Mouse (Mus musculus): ENCODE results near the gene Rasl10a.
"Not testable (repeated sequence)": the region's sequence is repeated elsewhere in the genome, so short reads cannot be mapped to it uniquely, and the experiment has no call there.

Rasl10a gene

DNA sequence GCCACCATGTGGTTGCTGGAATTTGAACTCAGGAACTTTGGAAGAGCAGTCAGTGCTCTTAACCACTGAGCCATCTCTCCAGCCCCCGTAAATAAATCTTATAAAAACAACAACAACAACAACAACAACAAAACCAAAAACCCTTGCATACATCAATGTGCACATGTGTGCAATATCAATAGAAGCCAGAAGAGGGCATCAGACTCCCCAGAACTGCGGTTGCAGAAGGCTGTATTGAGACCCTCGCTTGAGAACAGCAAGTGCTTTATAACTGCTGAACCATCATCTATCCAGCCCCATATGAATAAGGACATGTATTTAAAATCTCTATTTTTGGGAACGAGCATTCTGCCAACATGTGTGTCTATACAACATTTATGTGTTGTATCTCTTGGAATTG lies 17.0 kb downstream of the Rasl10a start:
- in situ Hi-C loops (cut with MboI, MseI), result no loop called here

DNA sequence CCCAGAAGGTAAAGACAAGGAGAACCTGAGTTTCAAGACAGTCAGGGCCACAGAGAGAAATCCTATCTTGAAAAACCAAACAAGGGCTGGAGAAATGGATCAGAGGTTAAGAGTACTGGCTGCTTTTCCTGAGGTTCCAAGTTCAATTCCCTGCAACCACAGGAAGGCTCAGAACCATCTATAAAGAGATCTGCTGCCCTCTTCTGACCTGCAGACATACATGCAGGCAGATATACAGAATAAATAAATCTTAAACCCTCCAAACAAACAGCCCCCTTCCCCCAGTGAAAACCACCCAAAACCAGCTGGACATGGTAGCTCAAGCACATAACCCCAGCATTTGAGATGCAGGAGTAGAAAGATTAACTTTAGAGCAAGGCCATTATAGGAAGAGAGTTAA lies 17.8 kb downstream of the Rasl10a start:
- in situ Hi-C loops (cut with MboI, MseI), result no loop called here

DNA sequence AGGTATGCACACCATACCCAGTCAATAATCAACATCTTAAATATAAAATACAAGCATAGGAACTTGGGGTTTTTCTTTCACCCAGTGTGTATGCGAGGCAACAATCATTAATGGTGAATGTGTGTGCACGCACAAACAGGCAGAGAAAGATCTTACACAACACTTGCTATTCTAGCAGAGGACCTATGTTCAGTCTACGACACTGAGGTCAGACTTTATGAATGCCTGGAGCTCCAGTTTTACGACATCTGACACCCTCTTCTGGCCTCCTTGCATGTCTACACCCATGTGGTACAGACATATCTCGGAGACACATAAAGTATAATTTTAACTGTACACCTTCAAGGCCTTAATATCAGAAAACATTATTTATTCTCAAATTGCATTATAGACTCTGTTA lies 18.9 kb downstream of the Rasl10a start:
- in situ Hi-C loops (cut with MboI, MseI), result not testable (repeated sequence)

DNA sequence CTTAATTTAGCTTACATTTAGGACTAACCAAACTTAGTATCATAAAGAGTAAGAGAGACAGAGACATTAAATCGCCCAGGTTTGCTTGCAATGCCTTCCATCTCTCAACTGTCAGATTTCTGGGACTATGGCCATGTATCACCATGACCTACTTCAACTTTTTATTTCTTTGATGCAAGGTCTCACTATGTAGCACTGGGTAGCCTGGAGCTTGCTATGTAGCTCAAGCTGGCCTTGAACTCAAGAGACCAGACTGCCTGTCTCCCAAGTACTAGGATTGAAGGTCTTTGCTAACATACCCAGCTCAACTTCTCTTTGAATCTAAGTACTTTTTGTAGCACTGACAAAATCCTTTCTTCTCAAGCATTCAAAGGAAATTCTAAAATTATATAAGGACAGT lies 31.2 kb downstream of the Rasl10a start:
- in situ Hi-C loops (cut with MboI, MseI), result no loop called here

DNA sequence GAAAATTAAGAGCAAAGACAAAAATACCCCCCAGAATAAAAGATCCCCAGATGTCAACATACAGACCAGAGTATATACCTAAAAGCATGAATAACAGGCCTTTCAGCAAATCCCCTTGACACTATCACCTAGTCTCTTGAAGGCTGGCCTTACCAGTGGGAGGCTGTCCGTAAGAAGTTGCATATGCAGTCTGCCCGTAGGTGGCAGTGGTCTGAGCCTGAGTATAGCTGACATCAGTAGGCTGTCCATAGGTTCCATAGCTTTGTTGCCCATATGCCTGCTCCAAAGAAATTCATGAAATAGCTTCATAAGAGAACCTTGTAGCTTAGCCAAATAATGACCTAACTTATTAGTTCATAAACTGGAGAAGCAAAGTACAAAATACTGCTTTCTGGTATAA lies 33.8 kb downstream of the Rasl10a start:
- in situ Hi-C loops (cut with MboI, MseI), result loop anchor here in 1 of 2 experiments (10.0 kb wide), 1 partner anchor 1857 kb away; no protein-coding TSS in a partner anchor

DNA sequence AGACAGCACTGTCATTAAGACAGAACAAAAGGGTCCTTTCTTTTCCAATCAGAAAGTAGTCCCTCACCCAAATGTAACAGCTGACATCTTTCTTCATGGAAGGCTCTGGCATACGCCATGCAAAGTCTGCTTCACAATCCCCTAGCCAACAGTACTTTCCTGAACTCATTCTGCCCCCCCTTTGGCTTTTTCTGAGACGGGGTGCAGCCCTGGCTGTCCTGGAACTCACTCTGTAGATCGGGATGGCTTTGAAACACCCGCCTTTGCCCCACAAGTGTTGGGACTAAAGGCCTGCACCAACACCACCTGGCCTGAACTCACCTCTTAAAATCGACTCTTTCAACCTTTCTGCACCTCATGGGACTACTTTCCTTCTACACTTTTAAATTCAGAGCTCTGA lies 37.9 kb downstream of the Rasl10a start:
- in situ Hi-C loops (cut with MboI, MseI), result loop anchor here in 1 of 2 experiments (5.0 to 10.0 kb wide), 2 partner anchors 89 to 1861 kb away; no protein-coding TSS in a partner anchor

DNA sequence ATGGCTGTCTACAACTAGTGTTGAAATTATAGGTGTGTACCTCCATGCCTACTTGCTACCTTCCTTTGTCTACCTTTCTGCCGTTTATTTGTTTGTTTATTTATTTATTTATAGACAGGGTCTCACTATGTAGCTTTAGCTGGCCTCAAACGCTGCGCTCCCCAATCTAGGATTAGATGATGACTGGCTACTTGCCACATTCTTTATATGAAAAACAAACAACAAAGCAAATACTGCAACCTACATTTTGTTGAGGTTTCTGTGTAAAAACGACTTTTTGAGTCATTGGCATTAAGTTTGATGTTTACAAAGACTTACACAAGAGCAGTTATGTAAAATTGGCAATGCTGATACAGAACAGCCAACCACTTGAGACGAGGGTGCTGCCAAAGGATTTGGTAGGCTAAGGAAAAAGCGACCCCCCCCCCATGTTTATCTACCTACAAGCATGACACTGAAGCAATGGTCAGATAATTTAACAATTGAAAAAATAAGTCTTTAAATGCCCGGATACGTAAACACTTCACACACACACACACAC lies 38.6 kb downstream of the Rasl10a start:
- in situ Hi-C loops (cut with MboI, MseI), result loop anchor here in 1 of 2 experiments (5.0 to 10.0 kb wide), 2 partner anchors 89 to 1862 kb away; no protein-coding TSS in a partner anchor

DNA sequence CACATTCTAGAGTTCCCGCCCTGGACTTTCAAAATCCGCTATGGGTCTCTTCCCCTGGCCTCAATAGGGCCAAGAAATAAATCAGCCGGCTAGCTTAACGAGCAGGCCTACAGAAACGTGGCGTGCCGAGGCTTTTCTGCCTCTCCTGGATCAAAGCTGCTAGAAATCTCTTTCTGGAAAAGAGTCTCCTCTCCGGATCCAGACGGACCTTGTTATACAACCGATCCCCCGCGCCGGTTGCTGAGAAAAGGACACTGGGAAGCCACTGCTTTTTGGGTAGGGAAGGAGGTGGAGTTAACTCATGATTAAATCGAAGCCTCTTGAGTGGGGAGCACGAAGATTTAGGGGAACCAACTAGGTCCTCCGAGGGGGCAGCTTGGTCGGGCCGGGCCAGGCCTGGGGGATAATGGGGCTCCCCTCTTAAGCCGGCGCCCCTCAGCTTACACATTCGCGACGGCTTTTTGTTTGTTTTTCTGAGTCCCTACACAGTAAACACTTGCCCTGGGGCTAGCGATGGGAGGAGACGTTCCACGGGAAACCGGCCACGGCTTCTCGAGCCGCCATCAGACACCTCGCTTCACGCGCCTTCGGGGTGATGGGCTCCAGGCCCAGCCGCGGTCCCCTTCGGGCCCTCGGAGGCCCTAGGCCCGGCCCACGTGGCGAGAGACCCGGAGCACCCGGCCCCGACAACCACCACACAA lies 40.3 kb downstream of the Rasl10a start:
- in situ Hi-C loops (cut with MboI, MseI), result loop anchor here in 1 of 2 experiments (5.0 to 10.0 kb wide), 2 partner anchors 91 to 1863 kb away; no protein-coding TSS in a partner anchor

DNA sequence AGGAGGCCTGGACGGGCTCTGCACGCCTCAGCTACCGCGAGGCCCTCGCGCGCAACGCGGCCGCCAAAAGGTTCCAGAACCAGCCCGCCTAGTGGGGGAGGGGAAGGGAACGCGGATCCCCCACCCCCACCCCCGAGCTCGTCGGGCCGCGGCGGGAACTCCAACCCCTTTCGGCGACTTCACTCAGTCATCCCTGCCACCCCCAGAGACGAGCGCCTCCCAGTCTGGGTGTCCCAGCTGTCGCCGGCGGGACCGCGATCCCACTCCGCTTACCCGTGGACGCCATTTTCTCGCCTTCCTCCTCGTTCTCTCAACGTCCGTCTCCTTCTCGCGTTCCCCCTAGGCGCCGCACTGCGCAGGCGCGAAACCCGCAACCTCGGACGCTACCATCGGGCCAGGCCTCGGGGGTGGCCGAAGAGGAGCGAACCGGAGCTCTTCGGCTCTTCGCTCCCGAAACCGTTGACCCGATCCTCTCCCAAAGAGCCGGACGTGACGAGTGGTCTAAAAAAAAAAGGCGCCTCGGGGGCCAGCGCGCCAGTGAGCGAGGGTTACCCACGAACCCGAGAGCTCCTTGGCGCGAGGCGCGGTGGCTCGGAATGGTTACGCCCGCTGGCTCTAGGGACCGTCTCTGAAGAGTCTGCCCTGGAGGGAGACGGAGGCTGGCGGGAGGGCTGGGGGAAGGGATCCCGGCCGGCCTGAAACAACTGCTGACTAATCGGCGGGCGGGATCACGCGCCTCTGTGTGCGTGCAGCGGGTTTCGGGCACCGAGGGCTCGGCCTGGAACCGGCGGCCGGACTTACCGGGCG lies 41.0 kb downstream of the Rasl10a start, which contains the start of the genes Rhbdd3 and Ewsr1:
Rhbdd3 (plus strand) TSS at position 191 of the 807 bp plus-strand sequence.
Ewsr1 (minus strand) TSS at position 531 of the 807 bp plus-strand sequence.
- in situ Hi-C loops (cut with MboI, MseI), result loop anchor here in 1 of 2 experiments (5.0 to 10.0 kb wide), 2 partner anchors 92 to 1864 kb away; no protein-coding TSS in a partner anchor

DNA sequence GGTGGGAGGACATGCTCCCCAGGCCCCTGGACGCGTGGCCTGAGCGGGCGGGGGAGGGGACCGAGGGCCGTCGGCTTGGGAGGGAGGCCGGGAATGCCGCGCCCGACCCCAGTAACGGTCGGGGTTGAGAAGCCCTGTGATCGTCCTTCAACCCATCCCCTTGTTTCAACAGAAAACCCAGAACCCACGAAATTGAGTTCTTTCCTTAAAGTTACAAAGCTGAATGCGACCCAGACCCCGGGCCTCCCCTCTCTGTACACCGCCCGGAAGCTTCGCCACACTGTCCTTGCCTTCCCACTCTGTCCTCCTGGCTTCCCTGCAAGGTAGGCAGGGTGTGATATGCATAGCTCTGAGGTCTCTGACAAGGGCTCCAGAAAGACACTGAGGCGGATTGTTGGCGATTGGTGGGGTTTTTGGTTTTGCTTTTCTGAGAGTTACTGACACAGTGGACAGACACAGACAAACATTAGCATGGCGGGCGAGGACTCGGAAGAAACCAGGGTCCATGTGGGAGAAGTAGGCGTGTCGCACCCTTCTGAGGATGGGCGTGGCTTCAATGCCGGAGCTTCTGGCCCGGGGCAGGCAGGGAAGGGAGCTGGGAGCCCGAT lies 41.8 kb downstream of the Rasl10a start:
- in situ Hi-C loops (cut with MboI, MseI), result loop anchor here (5.0 to 10.0 kb wide), 3 partner anchors 92 to 1865 kb away; no protein-coding TSS in a partner anchor

DNA sequence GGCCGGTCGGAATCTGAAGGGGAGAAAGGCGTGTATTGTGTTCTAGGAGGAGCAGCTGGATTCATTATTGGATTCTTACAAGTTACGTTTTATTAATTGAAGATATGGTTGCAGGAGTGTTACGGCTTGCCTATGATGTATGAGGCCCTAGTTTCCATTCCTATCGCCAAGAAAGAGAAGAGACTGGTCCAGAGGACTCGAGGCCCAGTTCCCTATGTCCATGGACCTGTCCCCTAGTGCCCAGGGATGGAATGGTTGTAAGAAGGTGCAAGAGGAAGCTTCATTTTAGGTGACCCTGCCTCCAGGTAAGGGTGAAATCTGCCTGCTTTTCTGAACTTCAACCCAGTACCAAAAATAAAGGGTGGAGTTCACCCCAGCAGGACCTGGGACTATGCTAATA lies 42.4 kb downstream of the Rasl10a start:
- in situ Hi-C loops (cut with MboI, MseI), result loop anchor here in 1 of 2 experiments (5.0 kb wide), 1 partner anchor 382 kb away; no protein-coding TSS in a partner anchor

DNA sequence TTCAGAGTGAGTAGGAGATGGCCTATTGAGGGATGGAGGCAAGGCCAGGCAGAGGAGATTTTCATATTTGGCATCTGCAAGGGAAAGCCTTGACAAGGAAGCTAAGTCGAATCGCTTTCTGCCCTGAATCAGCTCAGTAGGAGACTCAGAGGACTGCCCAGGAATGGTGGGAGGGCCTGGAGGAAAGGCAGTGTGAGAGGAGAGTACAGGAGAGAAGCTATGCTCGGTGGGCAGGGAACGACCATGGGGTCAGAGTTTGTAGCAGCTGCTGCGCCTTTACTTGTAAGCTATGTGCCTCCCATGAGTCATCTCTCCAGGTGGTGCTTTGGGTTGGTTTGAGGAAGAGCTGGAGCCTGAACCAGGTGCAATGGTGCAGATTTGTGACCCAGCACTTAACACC lies 42.9 kb downstream of the Rasl10a start:
- in situ Hi-C loops (cut with MboI, MseI), result loop anchor here in 1 of 2 experiments (5.0 kb wide), 1 partner anchor 382 kb away; no protein-coding TSS in a partner anchor

DNA sequence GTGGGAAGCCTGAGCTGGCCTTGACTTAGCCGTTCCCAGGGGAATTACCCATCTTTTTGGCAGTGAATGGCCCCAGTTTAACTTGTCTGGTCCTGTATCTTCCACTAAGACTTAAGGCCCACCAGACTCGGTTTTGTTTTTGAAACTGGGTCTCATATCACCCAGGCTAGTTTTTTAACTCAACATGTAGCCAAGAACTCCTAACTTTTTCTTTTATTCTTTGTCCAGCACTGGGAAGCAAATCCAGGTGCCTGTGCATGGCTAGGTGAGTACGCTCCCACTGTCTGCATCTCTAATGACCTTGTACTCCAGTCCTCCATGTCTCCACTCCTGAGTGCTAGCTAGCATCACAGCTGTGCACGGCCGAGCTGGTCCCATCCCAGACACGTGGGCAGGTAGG lies 43.7 kb downstream of the Rasl10a start:
- in situ Hi-C loops (cut with MboI, MseI), result loop anchor here in 1 of 2 experiments (5.0 kb wide), 1 partner anchor 381 kb away; no protein-coding TSS in a partner anchor

DNA sequence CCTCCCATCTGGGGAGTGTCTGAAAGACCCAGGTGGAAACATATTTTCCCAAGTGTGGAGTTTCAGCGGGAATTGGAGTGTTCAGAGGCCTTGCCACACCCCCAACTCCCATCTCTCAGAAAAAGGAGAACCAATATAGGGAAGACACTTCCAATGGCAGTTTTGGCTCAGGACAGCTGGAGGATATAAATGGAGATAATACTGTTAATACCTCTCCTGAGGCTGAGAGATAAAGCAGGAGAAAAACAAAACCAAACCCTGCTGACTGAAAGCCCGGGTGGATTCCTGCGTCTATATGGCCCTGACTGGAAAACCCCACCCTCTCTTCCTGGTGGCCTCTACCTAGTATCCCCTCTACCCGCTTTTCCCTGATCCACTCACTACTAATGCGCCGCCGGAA lies 44.5 kb downstream of the Rasl10a start:
- in situ Hi-C loops (cut with MboI, MseI), result loop anchor here in 1 of 2 experiments (5.0 kb wide), 1 partner anchor 380 kb away; no protein-coding TSS in a partner anchor

DNA sequence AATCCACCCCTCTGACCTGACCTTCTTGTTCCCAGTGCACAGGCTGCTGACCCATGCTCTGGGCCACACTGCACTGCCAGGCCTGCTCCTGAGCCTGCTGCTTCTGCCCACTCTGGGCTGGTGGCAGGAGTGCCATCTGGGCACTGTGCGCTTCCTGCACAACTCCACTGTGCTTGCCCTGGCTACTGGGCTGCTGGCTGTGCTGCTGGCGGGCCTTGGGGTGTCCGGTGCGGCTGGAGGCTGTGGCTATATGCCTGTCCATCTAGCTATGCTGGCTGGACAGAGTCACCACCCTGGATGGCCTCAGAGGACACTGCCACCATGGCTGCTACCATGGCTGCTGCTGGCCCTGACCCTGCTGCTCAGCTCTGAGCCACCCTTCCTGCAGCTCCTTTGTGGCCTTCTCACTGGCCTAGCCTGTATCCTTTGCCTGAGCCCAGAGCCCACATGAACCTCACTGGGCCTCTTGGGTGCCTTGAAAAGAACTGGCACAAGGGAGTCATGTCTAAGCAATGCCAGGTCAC lies 46.1 kb downstream of the Rasl10a start:
- in situ Hi-C loops (cut with MboI, MseI), result loop anchor here in 1 of 2 experiments (5.0 kb wide), 1 partner anchor 378 kb away; no protein-coding TSS in a partner anchor

DNA sequence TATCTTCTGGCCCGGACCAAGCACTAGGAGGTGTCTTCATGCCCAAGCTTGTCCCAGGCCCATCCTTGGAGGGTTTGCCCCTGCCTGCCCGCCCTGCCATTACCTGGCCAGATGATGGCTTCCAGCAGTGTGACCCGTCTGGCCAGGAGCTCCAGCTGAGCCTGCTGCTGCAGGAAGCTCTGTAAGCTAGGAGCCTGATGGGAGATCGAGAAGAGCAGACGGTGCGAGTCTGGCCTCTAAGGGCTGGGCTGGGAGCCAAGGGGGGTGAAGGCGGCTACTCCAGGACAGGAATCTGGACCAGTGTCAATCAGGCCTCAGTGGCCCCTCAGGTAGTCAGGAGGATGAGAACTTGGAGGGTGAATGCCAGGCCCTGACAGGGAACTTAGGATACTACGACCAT lies 51.5 kb downstream of the Rasl10a start:
- in situ Hi-C loops (cut with MboI, MseI), result no loop called here

Measured in T-helper 17 cell (primary cell).